Mouse (Mus musculus) spleen, adult 2 months (tissue): ENCODE measurements around the gene Yes1. TPM values are rescaled to one million over a fixed set of nuclear protein-coding genes. Genes with fewer than 3 reads are reported as not detected.

Experiments
- DNase-seq, 2 experiments: peaks; one replicate each; pipeline versions ENCODE4 v3.0.0 to v3.0.0-alpha.2; 2012 to 2021; ENCODE audit warnings: low spot score in 2 of 2, low read depth in 1 of 2
- H3K27ac ChIP-seq: fragments of 200-500 bp; 2 replicates; pipeline ENCODE4 v1.5.1; 2012; ENCODE audit warnings: low read length, inconsistent platforms; ENCODE audit not compliant: insufficient read depth
- H3K27me3 ChIP-seq: fragments of 200-500 bp; 2 replicates; pipeline ENCODE4 v1.6.1; 2012; ENCODE audit warnings: mild to moderate bottlenecking, moderate library complexity, low read length, inconsistent platforms; ENCODE audit not compliant: control insufficient read depth, insufficient read depth
- H3K36me3 ChIP-seq: fragments of 200-500 bp; 2 replicates; pipeline ENCODE4 v1.6.1; 2012; ENCODE audit warnings: mild to moderate bottlenecking, low read length, inconsistent platforms; ENCODE audit not compliant: control insufficient read depth, insufficient read depth
- H3K4me1 ChIP-seq: fragments of 200-500 bp; 2 replicates; pipeline ENCODE4 v1.6.1; 2011; ENCODE audit warnings: inconsistent platforms; ENCODE audit not compliant: control insufficient read depth, insufficient read depth, insufficient read length
- H3K4me3 ChIP-seq: fragments of 200-500 bp; 2 replicates; pipeline ENCODE4 v1.5.1; 2011; ENCODE audit warnings: mild to moderate bottlenecking, inconsistent platforms; ENCODE audit not compliant: insufficient read depth, insufficient read length; ENCODE audit errors: extremely low read depth
- CTCF ChIP-seq: fragments of 200-500 bp; IDR thresholded peaks from 2 replicates; pipeline ENCODE4 v1.5.1; 2011; ENCODE audit warnings: mild to moderate bottlenecking, inconsistent platforms; ENCODE audit not compliant: insufficient read depth, insufficient read length, insufficient replicate concordance; ENCODE audit errors: extremely low read depth
- POLR2A ChIP-seq: fragments of 200-500 bp; IDR thresholded peaks from 2 replicates; pipeline ENCODE4 v1.6.1; 2011; ENCODE audit warnings: low read depth, low read length, inconsistent platforms
- WGBS: fragments of 180-500 bp; shearing (Covaris S2); methylation state at CpG from one replicate; pipeline ENCODE4 v1.1.7; 2018; 5-methylcytosine and 5-hydroxymethylcytosine counted together
- polyA plus RNA-seq: library from polyadenylated mRNA; depleted of rRNA; stranded (reverse); fragments of >200 nt; gene quantifications from 2 replicates; pipeline ENCODE4 v1.2.3, GENCODE M21; 2012; rRNA removed

Gene Yes1
- polyA plus RNA-seq, result 0.55 and 0.58 TPM in 2 replicates

GRCm38 (mm10) chr5:32610801-32611340 lies at the start of gene Yes1:
Gene Yes1, plus strand, starts transcription at chr5:32611171.
- peak; percentile 25 to 58 for DNase-seq
- TF ChIP-seq POLR2A (no peak), CTCF (no peak)
- Histone ChIP-seq H3K36me3 (no peaks in the 10 kb centered on the region), H3K27ac (peak within 1 kb of the TSS; percentile 41), H3K27me3 (peaks cover 12% of the 10 kb centered on the region), H3K4me1 (peaks cover 6% of the 10 kb centered on the region), H3K4me3 (peak within 1 kb of the TSS; percentile 71)
- WGBS, result under 1% methylated on average over 55 of the region's 69 CpGs

- TF ChIP-seq CTCF, result no peak
- no peak for TF ChIP-seq POLR2A
- Histone ChIP-seq H3K36me3 (no peaks in the 10 kb centered on the region), H3K4me3 (no peak overlapping the region), H3K27ac (no peak overlapping the region), H3K27me3 (no peaks in the 10 kb centered on the region), H3K4me1 (no peaks in the 10 kb centered on the region)
- WGBS, result 68% methylated on average over 1 of the region's 1 CpGs
- no peak for DNase-seq
Observed at GRCm38 (mm10) chr5:32564697-32565096, 46.3 kb upstream of the Yes1 start.

- Histone ChIP-seq H3K27ac (no peak overlapping the region), H3K4me3 (no peak overlapping the region), H3K36me3 (no peaks in the 10 kb centered on the region), H3K27me3 (no peaks in the 10 kb centered on the region), H3K4me1 (no peaks in the 10 kb centered on the region)
- WGBS, result 10% methylated on average over 5 of the region's 5 CpGs
- DNase-seq, result no peak
- TF ChIP-seq CTCF (no peak), POLR2A (no peak)
Observed at GRCm38 (mm10) chr5:32571802-32572201, 39.2 kb upstream of the Yes1 start.

GRCm38 (mm10) chr5:32588136-32588535 lies 22.8 kb upstream of the Yes1 start:
- Histone ChIP-seq H3K36me3 (no peaks in the 10 kb centered on the region), H3K4me1 (no peaks in the 10 kb centered on the region), H3K27me3 (no peaks in the 10 kb centered on the region), H3K27ac (no peak overlapping the region), H3K4me3 (no peak overlapping the region)
- TF ChIP-seq POLR2A (no peak), CTCF (peak; percentile 49; the same call in 1 of the 2 replicates)
- 10% methylated on average over 5 of the region's 5 CpGs for WGBS
- DNase-seq, result peak in 1 of 2 experiments; percentile 24

- Histone ChIP-seq H3K27me3 (no peaks in the 10 kb centered on the region), H3K27ac (no peak overlapping the region), H3K36me3 (no peaks in the 10 kb centered on the region), H3K4me1 (peaks cover 4% of the 10 kb centered on the region; the same call in 1 of the 2 replicates), H3K4me3 (no peak overlapping the region)
- DNase-seq, result no peak
- 4% methylated on average over 4 of the region's 4 CpGs for WGBS
- TF ChIP-seq CTCF (no peak), POLR2A (no peak)
Observed at GRCm38 (mm10) chr5:32593793-32594192, 17.2 kb upstream of the Yes1 start.

GRCm38 (mm10) chr5:32594358-32594757 lies 16.6 kb upstream of the Yes1 start:
- no peak for DNase-seq
- WGBS, result 26% methylated on average over 5 of the region's 5 CpGs
- TF ChIP-seq POLR2A (no peak), CTCF (no peak)

GRCm38 (mm10) chr5:32605911-32606310 lies 5.1 kb upstream of the Yes1 start:
- no peak overlapping the region for H3K4me3 ChIP-seq
- H3K27ac ChIP-seq, result no peak overlapping the region
- TF ChIP-seq CTCF, result no peak
- TF ChIP-seq POLR2A, result no peak
- no peaks in the 10 kb centered on the region; the same call in none of the 2 replicates for H3K4me1 ChIP-seq
- no peak for DNase-seq
- peaks cover 3% of the 10 kb centered on the region for H3K27me3 ChIP-seq
- no peaks in the 10 kb centered on the region for H3K36me3 ChIP-seq
- WGBS, result 74% methylated on average over 1 of the region's 1 CpGs

More at GRCm38 (mm10) chr5:32594358-32594757, 16.6 kb upstream of the Yes1 start:
- H3K27ac ChIP-seq, result no peak overlapping the region
- H3K27me3 ChIP-seq, result no peaks in the 10 kb centered on the region
- no peak overlapping the region for H3K4me3 ChIP-seq
- peaks cover 4% of the 10 kb centered on the region; the same call in 1 of the 2 replicates for H3K4me1 ChIP-seq
- no peaks in the 10 kb centered on the region for H3K36me3 ChIP-seq
